Mouse (Mus musculus) limb, embryonic 13.5 days (tissue): ENCODE data around the gene Usp4. TPM values are rescaled to one million over a fixed set of nuclear protein-coding genes. Genes with fewer than 3 reads are reported as not detected.

ENCODE experiments used
- ATAC-seq: fragments of 200-750 bp; cut with Nextera tagmentation; 2 replicates; pipeline ENCODE4 v1.8.0; 2017; ENCODE audit warnings: low read depth, moderate number of reproducible peaks, moderate TSS enrichment; ENCODE audit not compliant: low FRiP score
- H3K27ac ChIP-seq: fragments of 300-500 bp; sonication (generic); 2 replicates; pipeline ENCODE4 v1.5.1; 2015; ENCODE audit warnings: inconsistent platforms, mild to moderate bottlenecking, moderate library complexity
- H3K27me3 ChIP-seq: fragments of 300-500 bp; sonication (generic); 2 replicates; pipeline ENCODE4 v1.6.1; 2015; ENCODE audit warnings: mild to moderate bottlenecking, inconsistent platforms
- H3K36me3 ChIP-seq: fragments of 300-500 bp; sonication (generic); 2 replicates; pipeline ENCODE4 v1.6.1; 2015; ENCODE audit warnings: inconsistent platforms, mild to moderate bottlenecking, moderate library complexity
- H3K4me1 ChIP-seq: fragments of 300-500 bp; sonication (generic); 2 replicates; pipeline ENCODE4 v1.6.1; 2015; ENCODE audit warnings: inconsistent platforms
- H3K4me2 ChIP-seq: fragments of 300-500 bp; sonication (generic); replicated peaks from 2 replicates; pipeline ENCODE4 v1.6.1; 2015; ENCODE audit warnings: inconsistent platforms, mild to moderate bottlenecking, moderate library complexity
- H3K4me3 ChIP-seq: fragments of 300-500 bp; sonication (generic); 2 replicates; pipeline ENCODE4 v1.5.1; 2015; ENCODE audit warnings: moderate library complexity, mild to moderate bottlenecking, inconsistent platforms
- H3K9ac ChIP-seq: fragments of 300-500 bp; sonication (generic); 2 replicates; pipeline ENCODE4 v1.6.1; 2015; ENCODE audit warnings: mild to moderate bottlenecking, inconsistent platforms
- H3K9me3 ChIP-seq: fragments of 300-500 bp; sonication (generic); 2 replicates; pipeline ENCODE4 v1.6.1; 2016; ENCODE audit warnings: inconsistent platforms
- WGBS: fragments of 180-500 bp; shearing (Covaris S2); methylation state at CpG from one replicate; pipeline ENCODE4 v1.1.7; 2015; 5-methylcytosine and 5-hydroxymethylcytosine counted together
- polyA plus RNA-seq: library from polyadenylated mRNA; unstranded; fragments of >200 nt; fragmentation: Nextera tagmentation; extraction: Ambion mirVana; gene quantifications from 2 replicates; pipeline ENCODE4 v1.2.1, GENCODE M21; 2015

The Usp4 gene
- polyA plus RNA-seq, 1 experiment from 2014 or later = 115 TPM

DNA sequence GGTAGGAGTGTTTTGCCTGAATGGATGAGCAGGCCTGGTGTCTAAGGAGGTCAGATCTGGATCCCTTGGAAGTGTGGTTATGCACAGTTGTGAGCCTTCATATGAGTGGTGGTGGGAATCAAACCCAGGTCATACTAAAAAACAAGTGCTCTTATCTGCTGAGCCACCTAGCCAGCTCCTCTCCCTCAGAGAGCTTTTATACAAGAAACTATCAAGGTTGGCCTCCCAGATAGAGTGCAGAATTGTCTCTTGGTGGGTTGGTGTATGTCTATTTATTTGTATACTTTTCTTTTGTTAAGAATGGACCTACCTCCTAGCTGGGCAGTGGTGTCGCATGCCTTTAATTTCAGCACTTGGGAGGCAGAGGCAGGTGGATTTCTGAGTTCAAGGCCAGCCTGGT, 3.8 kb upstream of the Usp4 start:
- Histone ChIP-seq H3K36me3 (no peaks in the 10 kb centered on the region), H3K4me3 (no peak overlapping the region), H3K27me3 (no peaks in the 10 kb centered on the region), H3K4me2 (no peak overlapping the region), H3K27ac (no peak overlapping the region), H3K9ac (no peak overlapping the region), H3K4me1 (peaks cover 25% of the 10 kb centered on the region), H3K9me3 (no peaks in the 10 kb centered on the region)
- 96% methylated on average over 1 of the region's 1 CpGs for WGBS
- no peak for ATAC-seq

DNA sequence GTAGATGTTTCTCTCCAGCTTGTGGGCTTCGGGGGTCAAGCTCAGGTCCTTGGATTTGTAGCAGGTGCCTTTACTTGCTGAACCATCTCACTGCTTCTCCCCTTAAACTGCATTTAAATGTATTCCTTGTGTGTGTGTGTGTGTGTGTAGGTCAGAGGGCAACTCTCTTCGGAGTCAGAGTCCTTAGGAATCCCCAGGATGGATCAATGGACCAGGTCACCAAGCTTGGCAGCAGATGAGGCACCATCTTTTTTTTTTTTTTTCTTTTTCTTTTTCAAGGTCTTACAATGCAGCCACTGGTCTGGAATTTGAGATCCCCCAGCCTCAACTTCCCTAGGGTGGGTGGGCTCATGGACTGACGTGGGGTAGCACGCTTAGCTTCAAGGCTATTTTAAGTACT, 3.2 kb upstream of the Usp4 start:
- H3K4me1 ChIP-seq = peaks cover 30% of the 10 kb centered on the region
- H3K9me3 ChIP-seq = no peaks in the 10 kb centered on the region
- no peak overlapping the region for H3K27ac ChIP-seq
- H3K4me3 ChIP-seq = no peak overlapping the region
- 83% methylated on average over 4 of the region's 4 CpGs for WGBS
- no peak overlapping the region for H3K9ac ChIP-seq
- H3K36me3 ChIP-seq = no peaks in the 10 kb centered on the region
- no peak for ATAC-seq
- H3K27me3 ChIP-seq = no peaks in the 10 kb centered on the region
- no peak overlapping the region for H3K4me2 ChIP-seq

DNA sequence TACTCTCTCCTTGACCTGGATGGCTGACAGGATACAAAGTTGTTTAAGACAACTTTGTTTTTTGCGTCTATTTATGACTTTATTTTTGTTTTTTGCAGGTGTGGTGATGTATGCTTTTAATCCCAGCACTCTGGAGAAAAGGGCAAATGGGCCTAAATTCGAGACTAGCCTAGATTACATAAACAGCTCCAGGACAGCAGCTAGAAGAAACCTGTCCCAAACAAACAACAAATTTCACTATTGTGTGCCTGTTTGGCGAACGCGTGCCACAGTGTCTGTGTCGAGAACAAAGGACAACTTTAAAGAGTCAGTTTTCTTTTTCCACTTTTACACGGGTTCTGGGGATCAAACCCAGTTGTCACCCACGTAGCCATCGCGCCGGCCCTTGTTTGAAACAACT, 629 bp upstream of the Usp4 start:
- Histone ChIP-seq H3K4me1 (peaks cover 11% of the 10 kb centered on the region), H3K36me3 (peaks cover 21% of the 10 kb centered on the region), H3K4me3 (peak overlapping the region; percentile 71), H3K9ac (peak overlapping the region; percentile 83), H3K27ac (peak overlapping the region; percentile 97), H3K4me2 (peak overlapping the region; percentile 84), H3K9me3 (no peaks in the 10 kb centered on the region), H3K27me3 (no peaks in the 10 kb centered on the region)
- ATAC-seq = no peak
- 5% methylated on average over 11 of the region's 11 CpGs for WGBS

GRCm38 (mm10) chr9:108348290-108348680, 632 bp downstream of the Usp4 start:
- 5% methylated on average over 14 of the region's 14 CpGs for WGBS
- H3K27me3 ChIP-seq = no peaks in the 10 kb centered on the region

DNA sequence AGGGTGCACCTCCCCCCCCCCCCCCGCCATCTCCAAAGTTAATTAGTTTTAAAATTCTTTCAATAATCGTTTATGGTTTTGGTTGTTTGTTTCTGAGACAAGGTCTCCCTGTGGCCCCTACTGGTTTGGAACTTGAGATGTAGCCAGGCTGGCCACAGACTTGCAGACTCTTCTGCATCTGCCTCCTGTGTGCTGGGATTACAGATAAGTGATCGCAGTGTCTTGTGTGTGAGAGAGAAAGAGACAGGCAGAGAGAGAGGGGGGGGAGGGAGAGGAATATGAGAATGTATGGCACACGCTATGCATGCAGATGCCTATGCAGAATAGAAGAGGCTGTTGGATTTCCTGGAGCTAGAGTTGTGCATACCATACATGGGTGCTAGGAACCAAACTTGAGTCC, 2.1 kb downstream of the Usp4 start:
- no peak for ATAC-seq
- Histone ChIP-seq H3K27ac (no peak overlapping the region), H3K9me3 (no peaks in the 10 kb centered on the region), H3K4me3 (no peak overlapping the region), H3K9ac (no peak overlapping the region), H3K4me1 (peaks cover 11% of the 10 kb centered on the region), H3K4me2 (no peak overlapping the region), H3K36me3 (peaks cover 48% of the 10 kb centered on the region), H3K27me3 (no peaks in the 10 kb centered on the region)
- 87% methylated on average over 4 of the region's 4 CpGs for WGBS

More at GRCm38 (mm10) chr9:108348290-108348680, 632 bp downstream of the Usp4 start:
- peaks cover 34% of the 10 kb centered on the region for H3K36me3 ChIP-seq
- H3K4me3 ChIP-seq = peak overlapping the region; percentile 71
- H3K27ac ChIP-seq = peak overlapping the region; percentile 97; the same call in 1 of the 2 replicates
- peak overlapping the region; percentile 83 for H3K9ac ChIP-seq
- no peak for ATAC-seq
- H3K4me1 ChIP-seq = peaks cover 11% of the 10 kb centered on the region
- H3K4me2 ChIP-seq = peak overlapping the region; percentile 84
- H3K9me3 ChIP-seq = no peaks in the 10 kb centered on the region

GRCm38 (mm10) chr9:108378234-108378633, 30.6 kb downstream of the Usp4 start:
- H3K4me2 ChIP-seq = no peak overlapping the region
- ATAC-seq = no peak
- H3K9ac ChIP-seq = no peak overlapping the region
- 93% methylated on average over 9 of the region's 9 CpGs for WGBS
- H3K27me3 ChIP-seq = no peaks in the 10 kb centered on the region
- H3K36me3 ChIP-seq = peaks cover 95% of the 10 kb centered on the region
- H3K9me3 ChIP-seq = no peaks in the 10 kb centered on the region
- no peak overlapping the region for H3K27ac ChIP-seq
- no peaks in the 10 kb centered on the region for H3K4me1 ChIP-seq
- H3K4me3 ChIP-seq = no peak overlapping the region

DNA sequence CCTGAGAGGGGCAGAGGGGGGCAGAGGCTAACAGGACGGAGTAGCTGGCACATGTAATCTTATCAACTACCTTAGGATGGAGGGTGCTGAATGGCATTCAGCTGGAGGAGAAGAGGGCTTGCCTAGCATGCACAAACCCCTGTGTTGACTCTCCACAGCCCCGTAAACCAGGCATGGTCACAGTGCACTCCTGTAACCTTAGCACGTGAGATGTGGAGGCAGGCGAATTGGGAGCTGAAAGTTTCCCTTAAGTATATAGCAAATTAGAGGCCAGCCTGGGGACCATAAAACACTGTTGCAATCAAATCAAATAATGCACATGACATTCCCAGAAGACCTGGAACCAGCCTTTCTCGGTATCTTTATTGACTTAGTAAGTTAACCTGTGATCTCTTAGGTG, 31.1 kb downstream of the Usp4 start:
- no peaks in the 10 kb centered on the region for H3K9me3 ChIP-seq
- no peaks in the 10 kb centered on the region for H3K4me1 ChIP-seq
- H3K36me3 ChIP-seq = peaks cover 95% of the 10 kb centered on the region
- ATAC-seq = no peak
- H3K27me3 ChIP-seq = no peaks in the 10 kb centered on the region
- H3K4me2 ChIP-seq = no peak overlapping the region
- 83% methylated on average over 5 of the region's 5 CpGs for WGBS
- H3K27ac ChIP-seq = no peak overlapping the region
- H3K9ac ChIP-seq = no peak overlapping the region
- H3K4me3 ChIP-seq = no peak overlapping the region

DNA sequence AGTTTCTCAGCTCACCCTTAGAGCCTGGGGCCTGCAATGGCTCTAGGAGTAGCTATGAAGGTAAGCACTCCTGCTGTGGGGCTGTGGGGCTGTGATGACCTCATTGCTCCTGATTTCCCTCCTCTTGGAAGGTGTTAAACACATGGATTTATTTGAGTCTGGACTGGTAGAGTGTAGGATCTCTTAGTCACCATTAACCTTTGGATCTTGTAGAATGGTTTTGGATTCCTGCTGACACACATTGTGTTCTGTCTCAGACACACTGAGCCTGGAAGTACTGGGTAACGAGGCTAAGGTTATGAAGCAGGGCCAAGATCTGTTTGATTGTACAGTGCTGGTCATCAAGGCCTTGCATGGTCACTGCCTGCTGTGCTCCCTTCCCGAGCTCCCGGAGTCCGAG, 31.6 kb downstream of the Usp4 start:
- no peak overlapping the region for H3K4me3 ChIP-seq
- WGBS = 88% methylated on average over 4 of the region's 4 CpGs

DNA sequence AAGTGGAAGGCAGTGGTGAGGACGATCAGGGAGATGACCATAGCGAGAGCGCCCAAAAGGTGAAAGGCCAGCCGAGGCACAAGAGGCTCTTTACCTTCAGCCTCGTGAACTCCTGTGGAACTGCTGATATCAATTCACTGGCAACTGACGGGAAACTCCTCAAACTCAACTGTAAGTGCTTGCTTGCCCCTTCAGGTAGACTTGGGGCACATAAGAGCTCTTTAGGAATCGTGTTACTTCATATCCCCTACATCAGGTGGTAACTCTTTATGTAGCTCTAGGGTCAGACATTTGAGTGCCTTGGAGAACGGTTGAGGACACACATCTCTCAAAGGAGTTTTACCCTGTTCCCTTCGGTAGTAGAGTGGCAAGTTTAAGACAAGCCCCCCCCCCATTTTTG, 33.7 kb downstream of the Usp4 start:
- Histone ChIP-seq H3K27me3 (no peaks in the 10 kb centered on the region), H3K9me3 (no peaks in the 10 kb centered on the region), H3K27ac (no peak overlapping the region), H3K4me1 (no peaks in the 10 kb centered on the region), H3K36me3 (peaks cover 95% of the 10 kb centered on the region), H3K9ac (no peak overlapping the region), H3K4me3 (no peak overlapping the region), H3K4me2 (no peak overlapping the region)
- WGBS = 97% methylated on average over 9 of the region's 9 CpGs
- ATAC-seq = no peak

More for the DNA sequence above, 31.6 kb downstream of the Usp4 start:
- H3K4me1 ChIP-seq = no peaks in the 10 kb centered on the region
- peaks cover 95% of the 10 kb centered on the region for H3K36me3 ChIP-seq
- no peak for ATAC-seq
- H3K9me3 ChIP-seq = no peaks in the 10 kb centered on the region
- no peak overlapping the region for H3K9ac ChIP-seq
- no peak overlapping the region for H3K4me2 ChIP-seq
- no peak overlapping the region for H3K27ac ChIP-seq
- no peaks in the 10 kb centered on the region for H3K27me3 ChIP-seq

DNA sequence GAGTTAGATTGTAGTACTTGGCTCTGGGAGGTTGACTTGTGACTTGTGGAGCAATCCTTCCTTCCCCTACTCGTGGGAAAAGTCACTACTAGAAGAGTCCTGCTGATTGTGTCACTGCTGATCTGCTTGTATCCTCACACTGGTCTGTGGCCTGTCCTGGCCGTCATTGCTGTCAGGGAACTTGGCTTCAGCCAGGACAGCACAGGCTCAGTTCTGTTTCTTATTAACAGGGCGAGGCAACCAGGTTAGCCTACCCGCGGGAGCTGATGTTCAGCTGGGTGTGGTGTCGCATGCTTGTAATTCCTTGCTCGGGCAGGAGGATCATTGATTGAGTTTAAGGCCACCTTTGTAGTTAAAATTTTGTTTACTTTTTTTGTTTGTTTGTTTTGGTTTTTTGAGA, 37.4 kb downstream of the Usp4 start:
- Histone ChIP-seq H3K9ac (no peak overlapping the region), H3K9me3 (no peaks in the 10 kb centered on the region), H3K36me3 (peaks cover 94% of the 10 kb centered on the region), H3K27me3 (no peaks in the 10 kb centered on the region), H3K4me2 (no peak overlapping the region), H3K4me3 (no peak overlapping the region), H3K27ac (no peak overlapping the region), H3K4me1 (no peaks in the 10 kb centered on the region)
- 63% methylated on average over 7 of the region's 7 CpGs for WGBS
- no peak for ATAC-seq

GRCm38 (mm10) chr9:108386816-108387215, 39.2 kb downstream of the Usp4 start:
- Histone ChIP-seq H3K4me1 (no peaks in the 10 kb centered on the region), H3K36me3 (peaks cover 92% of the 10 kb centered on the region), H3K27ac (no peak overlapping the region), H3K9ac (no peak overlapping the region), H3K4me3 (no peak overlapping the region), H3K9me3 (no peaks in the 10 kb centered on the region), H3K4me2 (no peak overlapping the region), H3K27me3 (no peaks in the 10 kb centered on the region)
- WGBS = 91% methylated on average over 4 of the region's 4 CpGs
- ATAC-seq = no peak

GRCm38 (mm10) chr9:108388601-108389000, 40.9 kb downstream of the Usp4 start:
- no peak overlapping the region for H3K9ac ChIP-seq
- 86% methylated on average over 10 of the region's 10 CpGs for WGBS

DNA sequence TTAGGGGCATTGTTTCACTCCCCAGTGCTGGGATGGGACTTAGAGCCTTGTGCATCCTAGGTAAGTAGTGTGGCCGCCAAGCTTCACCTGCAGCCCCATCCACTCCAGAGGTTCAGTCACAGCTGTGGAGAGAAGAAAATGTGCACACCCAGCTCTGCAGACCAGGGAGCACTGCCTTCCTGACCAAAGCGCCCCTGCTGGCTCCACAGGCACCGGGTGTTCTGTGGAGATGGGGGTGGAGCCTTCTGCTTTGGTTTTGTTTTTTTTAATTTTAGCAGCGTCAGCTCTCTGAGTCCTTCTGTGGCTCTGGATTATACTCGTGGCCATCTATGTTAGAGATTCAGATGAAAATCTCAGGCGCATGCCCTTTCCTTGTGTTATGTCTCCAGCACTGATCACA, 41.6 kb downstream of the Usp4 start:
- Histone ChIP-seq H3K9ac (no peak overlapping the region), H3K27ac (no peak overlapping the region), H3K9me3 (no peaks in the 10 kb centered on the region), H3K27me3 (no peaks in the 10 kb centered on the region), H3K4me3 (no peak overlapping the region), H3K36me3 (peaks cover 92% of the 10 kb centered on the region), H3K4me2 (no peak overlapping the region), H3K4me1 (no peaks in the 10 kb centered on the region)
- ATAC-seq = no peak
- WGBS = 84% methylated on average over 6 of the region's 6 CpGs

More at GRCm38 (mm10) chr9:108388601-108389000, 40.9 kb downstream of the Usp4 start:
- Histone ChIP-seq H3K4me3 (no peak overlapping the region), H3K36me3 (peaks cover 92% of the 10 kb centered on the region), H3K4me1 (no peaks in the 10 kb centered on the region), H3K4me2 (no peak overlapping the region), H3K9me3 (no peaks in the 10 kb centered on the region), H3K27ac (no peak overlapping the region), H3K27me3 (no peaks in the 10 kb centered on the region)
- no peak for ATAC-seq
